Mouse (Mus musculus) kidney, adult 2 months (tissue): ENCODE data around the gene Ppp1cc.

Experiments
- CTCF ChIP-seq: fragments of 200-500 bp; conservative IDR thresholded peaks from 2 replicates; pipeline ENCODE4 v1.5.1; 2011; ENCODE audit warnings: low read depth, mild to moderate bottlenecking, control low read depth, low read length, moderate library complexity, mixed read lengths; ENCODE audit not compliant: insufficient read depth, insufficient read length
- POLR2A ChIP-seq: fragments of 200-500 bp; IDR thresholded peaks from one replicate; pipeline ENCODE4 v1.6.1; 2011; ENCODE audit warnings: low read depth, low read length, control low read depth

- no peak for TF ChIP-seq POLR2A
- TF ChIP-seq CTCF, result no peak
These were observed 60.9 kb downstream of the Ppp1cc start for GRCm38 (mm10) chr5:122218928-122219327.
